ENCODE assay signal across 8 mouse cellular contexts in the genomic region with DNA sequence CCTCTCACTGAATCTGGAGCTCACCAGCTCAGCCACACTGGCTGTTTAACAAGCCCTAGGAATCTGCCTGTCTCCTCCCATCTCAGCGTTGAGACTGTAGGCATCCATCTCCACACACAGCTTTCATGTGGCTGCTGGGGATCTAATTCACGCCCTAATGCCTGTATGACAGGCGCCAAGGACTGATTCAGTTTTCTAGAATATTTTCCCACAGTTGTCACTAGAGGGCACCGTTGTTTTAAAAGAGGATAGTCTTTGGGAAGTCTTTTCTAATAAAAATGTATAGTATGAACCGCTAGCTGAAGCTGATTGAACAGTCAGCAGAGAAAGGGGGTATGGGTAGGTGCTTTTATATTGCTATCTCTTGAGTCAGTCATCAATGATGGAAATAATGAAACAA. TPM values are rescaled to one million over a fixed set of nuclear protein-coding genes. Genes with fewer than 3 reads are reported as not detected.
A peak's percentile ranks its signal among the peaks of the same experiment; 100 is the strongest.
DNase-seq lines count a peak whose midpoint lies in the region; ATAC-seq and TF ChIP-seq lines count a peak whose summit lies in the region.

No protein-coding gene starts in this region.

- no peak for TF ChIP-seq POLR2A in thymus, adult 2 months (IDR thresholded peaks at IDR 0.05; ENCODE audit: control insufficient read depth, extremely low read depth, insufficient read depth, low read length, poor library complexity)

- H3K4me2 ChIP-seq in liver, embryonic 11.5 days: no peak overlapping the region
- no peak overlapping the region for H3K4me2 ChIP-seq in neural tube, embryonic 13.5 days

- no peak for TF ChIP-seq CTCF in thymus, adult 2 months (IDR thresholded peaks at IDR 0.05; ENCODE audit: borderline replicate concordance, control insufficient read depth, extremely low read depth, insufficient read depth, low read length, poor library complexity)

- H3K27me3 ChIP-seq in thymus, adult 2 months (ENCODE audit: control insufficient read depth, insufficient read depth, low read length): no peaks in the 10 kb centered on the region
- H3K27me3 ChIP-seq in liver, embryonic 11.5 days (replicated peaks; ENCODE audit: control insufficient read depth, insufficient read depth, low read length): no peaks in the 10 kb centered on the region
- no peaks in the 10 kb centered on the region for H3K27me3 ChIP-seq in neural tube, embryonic 13.5 days

- no peak overlapping the region for H3K27ac ChIP-seq in thymus, adult 2 months (ENCODE audit: control insufficient read depth, insufficient read depth, low read length)
- H3K27ac ChIP-seq in liver, embryonic 11.5 days (ENCODE audit: low read depth, low read length): no peak overlapping the region
- no peak overlapping the region for H3K27ac ChIP-seq in neural tube, embryonic 13.5 days (replicated peaks)

- H3K9ac ChIP-seq in liver, embryonic 11.5 days (ENCODE audit: low read depth, low read length): no peak overlapping the region
- H3K9ac ChIP-seq in neural tube, embryonic 13.5 days: no peak overlapping the region

- no peaks in the 10 kb centered on the region for H3K36me3 ChIP-seq in thymus, adult 2 months (ENCODE audit: control insufficient read depth, insufficient read depth, low read length)
- no peaks in the 10 kb centered on the region for H3K36me3 ChIP-seq in liver, embryonic 11.5 days (ENCODE audit: control insufficient read depth, insufficient read depth, low read length)
- H3K36me3 ChIP-seq in neural tube, embryonic 13.5 days: no peaks in the 10 kb centered on the region

- H3K9me3 ChIP-seq in liver, embryonic 11.5 days (ENCODE audit: control insufficient read depth, low read length): no peaks in the 10 kb centered on the region
- no peaks in the 10 kb centered on the region for H3K9me3 ChIP-seq in neural tube, embryonic 13.5 days

- peak; percentile 24 to 54 for DNase-seq in frontal cortex, postnatal 36 days (ENCODE audit: low spot score in 2 of 2)
- no peak for DNase-seq in frontal cortex, postnatal 25 days (ENCODE audit: low spot score in 2 of 2)
- DNase-seq in thymus, adult 2 months: peak; percentile 4
- no peak for DNase-seq in thymus, adult 18-20 months
- no peak for DNase-seq in liver, embryonic 11.5 days (ENCODE audit: low spot score)
- DNase-seq in spleen, postnatal 4 days (ENCODE audit: low spot score in 2 of 2): no peak

- ATAC-seq in erythroid progenitor cell, adult 5-6 weeks (replicated peaks; ENCODE audit: low FRiP score, poor library complexity, severe bottlenecking): peak; percentile 45
- 0 out of 2 replicates have a peak, but pooled peaks have one; percentile 32 for ATAC-seq in liver, embryonic 11.5 days (replicated peaks; ENCODE audit: low FRiP score)
- ATAC-seq in neural tube, embryonic 13.5 days (ENCODE audit: low read depth): peak; percentile 54; the same call in 1 of the 2 replicates

- H3K4me1 ChIP-seq in thymus, adult 2 months (replicated peaks; ENCODE audit: control insufficient read depth, insufficient read depth, low read length): no peaks in the 10 kb centered on the region
- peaks cover 8% of the 10 kb centered on the region for H3K4me1 ChIP-seq in liver, embryonic 11.5 days (replicated peaks; ENCODE audit: control insufficient read depth, insufficient read depth, low read length)
- H3K4me1 ChIP-seq in neural tube, embryonic 13.5 days (replicated peaks): peaks cover 8% of the 10 kb centered on the region

- 31% methylated on average over 5 of the region's 5 CpGs for WGBS in thymus, adult 2 months
- WGBS in liver, embryonic 11.5 days: 43% methylated on average over 5 of the region's 5 CpGs
- WGBS in neural tube, embryonic 13.5 days: 37% methylated on average over 5 of the region's 5 CpGs

- H3K4me3 ChIP-seq in thymus, adult 2 months (ENCODE audit: control insufficient read depth, insufficient read depth, low read length): no peak overlapping the region
- H3K4me3 ChIP-seq in liver, embryonic 11.5 days (ENCODE audit: low read depth, low read length): no peak overlapping the region
- no peak overlapping the region for H3K4me3 ChIP-seq in neural tube, embryonic 13.5 days

RNA-seq across cellular contexts. Expression of a gene that starts 34.1 kb away (rescaled TPM):
- polyA plus RNA-seq in thymus, adult 2 months (2012; rRNA removed): 14.1 and 15.4 TPM in 2 replicates
- total RNA-seq in erythroid progenitor cell, adult 5-6 weeks (2015; ENCODE audit: low replicate concordance): 29.9 and 46.5 TPM in 2 replicates
- total RNA-seq in erythroid progenitor cell, adult 5-6 weeks (2017; ENCODE audit: low replicate concordance): 3.0 and 5.6 TPM in 2 replicates
- 49.1 and 50.2 TPM in 2 replicates for polyA plus RNA-seq in liver, embryonic 11.5 days (2014; fragmentation: Nextera tagmentation; extraction: Ambion mirVana)
- polyA plus RNA-seq in neural tube, embryonic 13.5 days (2015; fragmentation: Nextera tagmentation; extraction: Ambion mirVana): 39.5 and 50.2 TPM in 2 replicates

Comparison
In these comparisons a context has a peak if more than half of its experiments do, and no peak if none do; other contexts are left out.
1. DNase-seq: peak in frontal cortex, postnatal 36 days (2 of 2) and thymus, adult 2 months (single experiment); none in frontal cortex, postnatal 25 days (0 of 2), thymus, adult 18-20 months (0 of 2), liver, embryonic 11.5 days (single experiment) and spleen, postnatal 4 days (0 of 2).
2. Peak in every context shown above with its lines, with median percentiles within 50 percentile points of each other: ATAC-seq.